8 mouse cellular contexts compared by ENCODE assay signal in the genomic region with DNA sequence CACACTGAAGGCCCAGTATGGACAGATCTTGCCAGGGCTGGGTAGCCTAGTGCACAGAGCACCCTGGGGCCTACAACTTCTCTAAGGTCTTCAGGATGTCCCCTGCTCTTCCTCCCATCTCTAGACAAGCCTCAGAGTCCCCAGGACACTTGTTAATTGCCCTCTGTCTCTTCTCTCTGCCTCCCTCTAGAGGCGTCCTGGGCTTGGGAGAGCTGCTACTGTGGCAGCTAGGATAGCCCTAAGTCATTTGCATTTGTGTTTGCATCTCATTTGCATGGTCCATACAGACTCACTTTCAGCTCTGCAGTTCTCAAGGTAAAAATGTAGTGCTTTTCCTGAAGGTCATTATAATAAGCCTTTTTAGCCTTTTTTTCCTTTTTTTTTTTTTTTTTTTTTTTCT. TPM values are rescaled to one million over a fixed set of nuclear protein-coding genes. Genes with fewer than 3 reads are reported as not detected.
DNase-seq lines count a peak whose midpoint lies in the region; ATAC-seq and TF ChIP-seq lines count a peak whose summit lies in the region.

No protein-coding gene starts in this region.

- H3K4me3 ChIP-seq in cerebellum, adult 2 months (replicated peaks; ENCODE audit: insufficient read depth, low read depth, low read length) = no peak overlapping the region
- no peak overlapping the region for H3K4me3 ChIP-seq in left cerebral cortex, adult 2 months
- H3K4me3 ChIP-seq in liver, embryonic 13.5 days (replicated peaks) = no peak overlapping the region

- TF ChIP-seq POLR2A in cerebellum, adult 2 months (IDR thresholded peaks at IDR 0.05; ENCODE audit: borderline replicate concordance, insufficient read depth, low read length) = no peak

- H3K36me3 ChIP-seq in liver, embryonic 13.5 days = no peaks in the 10 kb centered on the region

- no peak overlapping the region for H3K9ac ChIP-seq in liver, embryonic 13.5 days

- WGBS in cerebellum, adult 2 months = 23% methylated on average over 1 of the region's 1 CpGs
- 9% methylated on average over 1 of the region's 1 CpGs for WGBS in liver, embryonic 13.5 days (ENCODE audit: insufficient replicate concordance)

- peak; percentile 53 to 65 for DNase-seq in cerebellum, adult 2 months
- DNase-seq in cerebellum, adult 11 months = no peak
- DNase-seq in left cerebral cortex, adult 2 months (ENCODE audit: extremely low spot score in 1 of 2, low spot score in 2 of 2) = no peak
- DNase-seq in left cerebral cortex, postnatal 36 days (ENCODE audit: low spot score in 2 of 2) = no peak
- DNase-seq in liver, embryonic 13.5 days = peak; percentile 33

- H3K27me3 ChIP-seq in cerebellum, adult 2 months (ENCODE audit: control insufficient read depth, insufficient read depth, low read length) = no peaks in the 10 kb centered on the region
- peaks cover 15% of the 10 kb centered on the region; the same call in 1 of the 2 replicates for H3K27me3 ChIP-seq in liver, embryonic 13.5 days

- intact Hi-C loops in left cerebral cortex, adult 2 months (cut with DNase I) = loop anchor here (5.0 kb wide), 1 partner anchor 40 kb away; no protein-coding TSS in a partner anchor
- intact Hi-C loops in left cerebral cortex, postnatal 36 days (cut with DNase I) = loop anchor here (5.0 to 10.0 kb wide), 2 partner anchors 108 to 130 kb away; no protein-coding TSS in a partner anchor

- peaks cover 59% of the 10 kb centered on the region for H3K4me1 ChIP-seq in cerebellum, adult 2 months (ENCODE audit: control insufficient read depth, insufficient read depth, low read length)
- peaks cover 12% of the 10 kb centered on the region for H3K4me1 ChIP-seq in liver, embryonic 13.5 days (replicated peaks)

- H3K9me3 ChIP-seq in liver, embryonic 13.5 days (replicated peaks) = no peaks in the 10 kb centered on the region

- H3K27ac ChIP-seq in cerebellum, adult 2 months (ENCODE audit: insufficient read depth, low read length) = no peak overlapping the region
- H3K27ac ChIP-seq in left cerebral cortex, adult 2 months = no peak overlapping the region
- no peak overlapping the region for H3K27ac ChIP-seq in liver, embryonic 13.5 days

- ATAC-seq in common myeloid progenitor, adult 5-6 weeks (replicated peaks; ENCODE audit: low read depth, poor library complexity, severe bottlenecking) = peak; percentile 62; the same call in 1 of the 2 replicates
- no peak; the same call in 1 of the 2 replicates for ATAC-seq in liver, embryonic 13.5 days (ENCODE audit: low read depth)
- no peak for ATAC-seq in inflammation-experienced regulatory T-cells, adult 6 months
- no peak for ATAC-seq in erythroid progenitor cell, adult 5-6 weeks (replicated peaks; ENCODE audit: low FRiP score, poor library complexity, severe bottlenecking)

- H3K4me2 ChIP-seq in liver, embryonic 13.5 days = no peak overlapping the region

- peak; percentile 67; the same call in 1 of the 2 replicates for TF ChIP-seq CTCF in cerebellum, adult 2 months (IDR thresholded peaks at IDR 0.05; ENCODE audit: borderline replicate concordance, insufficient read depth, low read depth, low read length)
- TF ChIP-seq CTCF in left cerebral cortex, adult 2 months (IDR thresholded peaks at IDR 0.05) = peak; percentile 57

RNA-seq across cellular contexts. Expression of gene Megf11, which starts 11.7 kb away (rescaled TPM):
- 66.9 and 85.2 TPM in 2 replicates for polyA plus RNA-seq in cerebellum, adult 2 months (2012; rRNA removed)
- total RNA-seq in left cerebral cortex, adult 2 months (2021) = 10 to 100 TPM; 14.1 to 14.4 TPM
- 10 to 100 TPM; 12.6 to 14.6 TPM for total RNA-seq in left cerebral cortex, postnatal 36 days (2021)
- 0.23 and 0.53 TPM in 2 replicates for total RNA-seq in common myeloid progenitor, adult 5-6 weeks (2017)
- 0.23 and 0.38 TPM in 2 replicates for polyA plus RNA-seq in liver, embryonic 13.5 days (2015; fragmentation: Nextera tagmentation; extraction: Ambion mirVana)
- under 1 TPM; 0.21 to 0.40 (median 0.32) TPM for polyA plus RNA-seq in inflammation-experienced regulatory T-cells, adult 6 months (2017; shearing (Covaris generic))
- total RNA-seq in erythroid progenitor cell, adult 5-6 weeks (2015; ENCODE audit: low replicate concordance) = not detected in 2 replicates
- total RNA-seq in erythroid progenitor cell, adult 5-6 weeks (2017; ENCODE audit: low replicate concordance) = 0.64 TPM in 1 of 2 replicates, not detected in the other

RNA-seq across cellular contexts. Expression of gene Dis3l, which starts 56.0 kb away (rescaled TPM):
- polyA plus RNA-seq in cerebellum, adult 2 months (2012; rRNA removed) = 41.7 and 43.0 TPM in 2 replicates
- 10 to 100 TPM; 24.3 to 29.6 TPM for total RNA-seq in left cerebral cortex, adult 2 months (2021)
- total RNA-seq in left cerebral cortex, postnatal 36 days (2021) = 10 to 100 TPM; 25.6 to 32.1 TPM
- 15.3 and 22.0 TPM in 2 replicates for total RNA-seq in common myeloid progenitor, adult 5-6 weeks (2017)
- 9.8 and 12.0 TPM in 2 replicates for polyA plus RNA-seq in liver, embryonic 13.5 days (2015; fragmentation: Nextera tagmentation; extraction: Ambion mirVana)
- polyA plus RNA-seq in inflammation-experienced regulatory T-cells, adult 6 months (2017; shearing (Covaris generic)) = 10 to 100 TPM in 2 of 3 experiments, 1 to 10 TPM in 1; 9.5 to 11.8 (median 11.2) TPM
- total RNA-seq in erythroid progenitor cell, adult 5-6 weeks (2015; ENCODE audit: low replicate concordance) = 6.3 and 9.7 TPM in 2 replicates
- total RNA-seq in erythroid progenitor cell, adult 5-6 weeks (2017; ENCODE audit: low replicate concordance) = 10.4 and 11.1 TPM in 2 replicates

Comparison
In these comparisons a context has a peak if more than half of its experiments do, and no peak if none do; other contexts are left out.
1. DNase-seq: peak in cerebellum, adult 2 months (2 of 2) and liver, embryonic 13.5 days (single experiment); none in cerebellum, adult 11 months (single experiment), left cerebral cortex, adult 2 months (0 of 2) and left cerebral cortex, postnatal 36 days (0 of 2).